Mouse (Mus musculus) CH12.LX (cell line): Measurements from ENCODE around the gene Arrdc3. TPM values are rescaled to one million over a fixed set of nuclear protein-coding genes. Genes with fewer than 3 reads are reported as not detected.

Source experiments
- DNase-seq: peaks from one replicate; pipeline ENCODE4 v3.0.0-alpha.2; 2013; ENCODE audit errors: extremely low read depth
- H3K27ac ChIP-seq: 2 replicates; pipeline ENCODE4 v1.5.1; 2012; ENCODE audit warnings: low read depth, mild to moderate bottlenecking, control low read depth, moderate library complexity; ENCODE audit not compliant: insufficient read depth
- H3K27me3 ChIP-seq: replicated peaks from 2 replicates; pipeline ENCODE3; 2012; ENCODE audit warnings: inconsistent platforms
- H3K36me3 ChIP-seq, 2 experiments: replicated peaks in 1 of 2; 2 replicates each; pipeline versions ENCODE3 to v1.6.1; 2012; ENCODE audit warnings: inconsistent platforms in 1 of 2, low read length in 1 of 2, mild to moderate bottlenecking in 1 of 2, mixed read lengths in 1 of 2, moderate library complexity in 1 of 2; ENCODE audit not compliant: control insufficient read depth in 1 of 2, insufficient read depth in 1 of 2
- H3K4me1 ChIP-seq, 2 experiments: 2 replicates each; pipeline ENCODE4 v1.6.1; 2012; ENCODE audit warnings: inconsistent platforms in 1 of 2, moderate library complexity in 1 of 2; ENCODE audit not compliant: insufficient read depth in 2 of 2, control insufficient read depth in 1 of 2
- H3K4me2 ChIP-seq: 2 replicates; pipeline ENCODE4 v1.6.1; 2012; ENCODE audit warnings: low read depth, mild to moderate bottlenecking, control low read depth; ENCODE audit not compliant: poor library complexity, insufficient read depth, severe bottlenecking
- H3K4me3 ChIP-seq, 3 experiments: fragments of 150-350 bp in 1 of 3; sonication (generic) in 1 of 3; replicated peaks in 1 of 3; 2 replicates each; pipeline versions ENCODE3 to v1.5.1; 2011 to 2012; ENCODE audit warnings: low read depth in 2 of 3, low read length in 2 of 3, mild to moderate bottlenecking in 2 of 3, moderate library complexity in 2 of 3, control low read depth in 1 of 3, improper control_type of control experiment in 1 of 3, inconsistent platforms in 1 of 3, mixed read lengths in 1 of 3; ENCODE audit not compliant: poor library complexity in 1 of 3
- H3K79me2 ChIP-seq: replicated peaks from 2 replicates; pipeline ENCODE4 v1.6.1; 2012; ENCODE audit warnings: mild to moderate bottlenecking, moderate library complexity; ENCODE audit not compliant: control insufficient read depth, poor library complexity, insufficient read depth, severe bottlenecking; ENCODE audit errors: extremely low read depth
- H3K9ac ChIP-seq: 2 replicates; pipeline ENCODE4 v1.6.1; 2012; ENCODE audit warnings: low read depth, mild to moderate bottlenecking, control low read depth, moderate library complexity; ENCODE audit not compliant: insufficient read depth
- H3K9me3 ChIP-seq: replicated peaks from 2 replicates; pipeline ENCODE3; 2012; ENCODE audit warnings: low read length, inconsistent platforms, mixed read lengths
- CHD1 ChIP-seq: IDR thresholded peaks from 2 replicates; pipeline ENCODE4 v1.6.1; 2012; ENCODE audit warnings: low read depth, low read length, improper control_type of control experiment, inconsistent platforms
- CHD2 ChIP-seq: IDR thresholded peaks from 2 replicates; pipeline ENCODE4 v1.6.1; 2011; ENCODE audit warnings: low read length, improper control_type of control experiment
- CTCF ChIP-seq, 2 experiments: IDR thresholded peaks in 1 of 2; conservative IDR thresholded peaks in 1 of 2; 2 replicates each; pipeline ENCODE4 v1.5.1; 2011 to 2012; ENCODE audit warnings: low read depth in 2 of 2, low read length in 2 of 2, improper control_type of control experiment in 1 of 2, inconsistent platforms in 1 of 2, mild to moderate bottlenecking in 1 of 2, moderate library complexity in 1 of 2
- EP300 ChIP-seq: IDR thresholded peaks from 2 replicates; pipeline ENCODE4 v1.6.1; 2011; ENCODE audit warnings: low read length, improper control_type of control experiment
- ETS1 ChIP-seq: conservative IDR thresholded peaks from 2 replicates; pipeline ENCODE4 v1.6.1; 2012; ENCODE audit warnings: low read depth, mild to moderate bottlenecking, inconsistent platforms, low read length, improper control_type of control experiment, moderate library complexity
- GABPA ChIP-seq: IDR thresholded peaks from 2 replicates; pipeline ENCODE4 v1.6.1; 2012; ENCODE audit warnings: low read depth, low read length, improper control_type of control experiment, inconsistent platforms; ENCODE audit not compliant: insufficient replicate concordance
- HCFC1 ChIP-seq: IDR thresholded peaks from 2 replicates; pipeline ENCODE4 v1.6.1; 2012; ENCODE audit warnings: low read depth, mild to moderate bottlenecking, inconsistent platforms, low read length, improper control_type of control experiment
- IRF4 ChIP-seq: IDR thresholded peaks from 2 replicates; pipeline ENCODE4 v1.6.1; 2014; ENCODE audit warnings: low read depth, mild to moderate bottlenecking, inconsistent platforms, low read length, improper control_type of control experiment
- JUN ChIP-seq: IDR thresholded peaks from 2 replicates; pipeline ENCODE4 v1.6.1; 2011; ENCODE audit warnings: low read depth, mild to moderate bottlenecking, low read length, improper control_type of control experiment, moderate library complexity; ENCODE audit not compliant: insufficient read depth
- KAT2A ChIP-seq: IDR thresholded peaks from 2 replicates; pipeline ENCODE4 v1.6.1; 2012; ENCODE audit warnings: low read length, improper control_type of control experiment, inconsistent platforms; ENCODE audit not compliant: insufficient replicate concordance
- MAFK ChIP-seq: IDR thresholded peaks from 2 replicates; pipeline ENCODE4 v1.6.1; 2011; ENCODE audit warnings: low read length, improper control_type of control experiment; ENCODE audit not compliant: insufficient replicate concordance
- MAX ChIP-seq: IDR thresholded peaks from 2 replicates; pipeline ENCODE4 v1.6.1; 2011; ENCODE audit warnings: low read length, improper control_type of control experiment
- MAZ ChIP-seq: IDR thresholded peaks from 2 replicates; pipeline ENCODE4 v1.6.1; 2012; ENCODE audit warnings: low read depth, mild to moderate bottlenecking, inconsistent platforms, low read length, improper control_type of control experiment, moderate library complexity
- MXI1 ChIP-seq: IDR thresholded peaks from 2 replicates; pipeline ENCODE4 v1.6.1; 2011; ENCODE audit warnings: mild to moderate bottlenecking, low read depth, low read length, improper control_type of control experiment
- MYC ChIP-seq: IDR thresholded peaks from 2 replicates; pipeline ENCODE4 v1.6.1; 2011; ENCODE audit warnings: low read depth, mild to moderate bottlenecking, improper control_type of control experiment, low read length
- NELFE ChIP-seq: IDR thresholded peaks from 2 replicates; pipeline ENCODE4 v1.6.1; 2011; ENCODE audit warnings: low read depth, low read length, improper control_type of control experiment
- POLR2A ChIP-seq: IDR thresholded peaks from 2 replicates; pipeline ENCODE4 v1.6.1; 2011; ENCODE audit warnings: low read depth, mild to moderate bottlenecking, improper control_type of control experiment, low read length
- POLR2AphosphoS2 ChIP-seq: IDR thresholded peaks from 2 replicates; pipeline ENCODE4 v1.6.1; 2011; ENCODE audit warnings: low read depth, low read length, improper control_type of control experiment
- RAD21 ChIP-seq: IDR thresholded peaks from 2 replicates; pipeline ENCODE4 v1.6.1; 2011; ENCODE audit warnings: low read depth, mild to moderate bottlenecking, low read length, improper control_type of control experiment, moderate library complexity
- RCOR1 ChIP-seq: conservative IDR thresholded peaks from 2 replicates; pipeline ENCODE4 v1.6.1; 2012; ENCODE audit warnings: low read depth, mild to moderate bottlenecking, inconsistent platforms, low read length, improper control_type of control experiment
- SIN3A ChIP-seq: IDR thresholded peaks from 2 replicates; pipeline ENCODE4 v1.6.1; 2012; ENCODE audit warnings: low read length, improper control_type of control experiment, inconsistent platforms
- SMC3 ChIP-seq: IDR thresholded peaks from 2 replicates; pipeline ENCODE4 v1.6.1; 2011; ENCODE audit warnings: low read depth, low read length, improper control_type of control experiment
- TBP ChIP-seq: conservative IDR thresholded peaks from 2 replicates; pipeline ENCODE4 v1.6.1; 2011; ENCODE audit warnings: low read depth, low read length, improper control_type of control experiment
- TCF12 ChIP-seq: IDR thresholded peaks from 2 replicates; pipeline ENCODE4 v1.6.1; 2014; ENCODE audit warnings: low read depth, mild to moderate bottlenecking, inconsistent platforms, low read length, improper control_type of control experiment
- UBTF ChIP-seq: IDR thresholded peaks from 2 replicates; pipeline ENCODE4 v1.6.1; 2012; ENCODE audit warnings: low read depth, mild to moderate bottlenecking, inconsistent platforms, low read length, improper control_type of control experiment, moderate library complexity
- USF1 ChIP-seq: IDR thresholded peaks from 2 replicates; pipeline ENCODE4 v1.6.1; 2014; ENCODE audit warnings: low read depth, mild to moderate bottlenecking, inconsistent platforms, low read length, improper control_type of control experiment
- USF2 ChIP-seq: conservative IDR thresholded peaks from 2 replicates; pipeline ENCODE4 v1.6.1; 2011; ENCODE audit warnings: low read depth, low read length, improper control_type of control experiment
- ZC3H11A ChIP-seq: IDR thresholded peaks from 2 replicates; pipeline ENCODE4 v1.6.1; 2012; ENCODE audit warnings: low read depth, mild to moderate bottlenecking, inconsistent platforms, low read length, improper control_type of control experiment
- ZKSCAN1 ChIP-seq: IDR thresholded peaks from 2 replicates; pipeline ENCODE4 v1.6.1; 2012; ENCODE audit warnings: low read depth, inconsistent platforms, low read length, improper control_type of control experiment, borderline replicate concordance
- ZMIZ1 ChIP-seq: IDR thresholded peaks from 2 replicates; pipeline ENCODE4 v1.6.1; 2012; ENCODE audit warnings: low read depth, mild to moderate bottlenecking, inconsistent platforms, low read length, improper control_type of control experiment
- dilution Hi-C: fragments of 300-500 bp; cut with MboI; formaldehyde crosslinking; loops from 2 replicates; pipeline ENCODE4 v1.14.3; 2020; ENCODE audit warnings: low sequenced_read_pairs; ENCODE audit not compliant: extremely low pct_unique_long_range_greater_than_20kb, extremely low pct_ligation_motif_present
- in situ Hi-C: fragments of 300-500 bp; cut with MboI; formaldehyde crosslinking; loops from 3 replicates; pipeline ENCODE4 v1.14.3; 2019; ENCODE audit warnings: low sequenced_read_pairs, low pct_ligation_motif_present, low pct_unique_long_range_greater_than_20kb, mixed read lengths
- polyA plus RNA-seq: library from polyadenylated mRNA; unstranded; fragments of >175 nt; gene quantifications from 2 replicates; pipeline ENCODE4 v1.2.1, GENCODE M21; 2012; ENCODE audit warnings: low read depth; ENCODE audit not compliant: insufficient read length
- total RNA-seq, 2 experiments: library from RNA; depleted of rRNA; stranded (reverse); fragments of 300-350 nt in 1 of 2; fragments of >200 nt in 1 of 2; gene quantifications; 2 replicates each; pipeline ENCODE4 v1.2.3; 2012 to 2014

The Arrdc3 gene
- total and polyA plus RNA-seq, 3 experiments, result 3.8 to 11.7 (median 5.6) TPM

- Histone ChIP-seq H3K4me3 (peak overlapping the region; percentile 72 to 80 (median 79)), H3K4me1 (peaks cover 0 to 10% of the 10 kb centered on the region in 2 experiments; a peak in 1 of 4 replicates), H3K36me3 (peaks cover 0 to 11% of the 10 kb centered on the region in 2 experiments), H3K79me2 (peaks cover 2% of the 10 kb centered on the region; the same call in 1 of the 2 replicates), H3K27ac (no peak overlapping the region), H3K4me2 (peak overlapping the region; percentile 90), H3K9me3 (no peaks in the 10 kb centered on the region), H3K27me3 (no peaks in the 10 kb centered on the region), H3K9ac (peak overlapping the region; percentile 90)
- dilution Hi-C loops (no loop called here), in situ Hi-C loops (loop anchor here (25.0 kb wide), 1 partner anchor 278 kb away; no protein-coding TSS in a partner anchor)
- peak; percentile 87 for DNase-seq
- TF ChIP-seq GABPA, result no peak
- peak; percentile 49; the same call in 1 of the 2 replicates for TF ChIP-seq TBP
- TF ChIP-seq ZC3H11A, result no peak
- TF ChIP-seq POLR2AphosphoS2, result no peak
- 0 out of 2 replicates have a peak, but pooled peaks have one; percentile 71 for TF ChIP-seq CHD1
- TF ChIP-seq MXI1, result peak; percentile 72; the same call in 1 of the 2 replicates
- TF ChIP-seq SIN3A, result peak; percentile 79; the same call in 1 of the 2 replicates
- peak; percentile 26; the same call in 1 of the 2 replicates for TF ChIP-seq EP300
- no peak for TF ChIP-seq KAT2A
- TF ChIP-seq ZMIZ1, result 0 out of 2 replicates have a peak, but pooled peaks have one; percentile 30
- no peak for TF ChIP-seq CHD2
- TF ChIP-seq MAX, result no peak; the same call in none of the 2 replicates
- no peak for TF ChIP-seq MAFK
- TF ChIP-seq UBTF, result no peak
- peak; percentile 13; the same call in 1 of the 2 replicates for TF ChIP-seq MAZ
- TF ChIP-seq POLR2A, result no peak
- peak; percentile 10; the same call in 1 of the 2 replicates for TF ChIP-seq TCF12
- no peak for TF ChIP-seq SMC3
- TF ChIP-seq NELFE, result no peak; the same call in 1 of the 2 replicates
- no peak for TF ChIP-seq RCOR1
- TF ChIP-seq RAD21, result no peak
- no peak for TF ChIP-seq JUN
- no peak for TF ChIP-seq ZKSCAN1
- 0 out of 2 replicates have a peak, but pooled peaks have one; percentile 7 for TF ChIP-seq IRF4
- TF ChIP-seq MYC, result peak; percentile 80; the same call in 1 of the 2 replicates
- TF ChIP-seq ETS1, result no peak
- peak; percentile 76 for TF ChIP-seq USF1
- TF ChIP-seq HCFC1, result no peak
- TF ChIP-seq CTCF (conservative IDR thresholded peaks at IDR 0.05 in 1 of 2, IDR thresholded peaks at IDR 0.05 in 1 of 2; ENCODE audit: low read depth in 2 of 2, low read length in 2 of 2), result no peak
- peak; percentile 68 for TF ChIP-seq USF2
Observed at GRCm38 (mm10) chr13:80884377-80884983, 1.3 kb downstream of the Arrdc3 start.
